Mouse (Mus musculus): ENCODE measurements around the gene Gm40193.

DNA sequence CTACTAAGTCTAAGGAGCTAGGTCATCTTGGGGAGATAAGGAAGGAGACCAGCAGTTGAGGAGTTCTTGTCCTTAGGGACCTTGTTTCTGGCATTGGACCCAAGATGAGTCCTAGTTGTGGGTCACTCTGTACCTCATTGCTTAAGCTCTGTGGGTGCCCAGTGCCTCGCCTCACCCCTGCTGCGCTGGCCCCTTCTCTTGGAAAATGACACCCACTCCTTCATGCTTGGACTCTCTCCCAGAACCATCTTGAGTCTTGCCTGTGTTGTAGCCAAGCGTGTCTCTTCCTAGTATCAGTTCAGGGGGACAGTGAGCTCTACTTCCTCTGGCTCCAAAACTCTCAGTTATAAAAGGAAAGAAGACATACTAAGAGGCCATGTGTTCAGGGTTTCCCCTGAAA, 43.6 kb downstream of the Gm40193 start:
- no peak for TF ChIP-seq CTCF (IDR thresholded peaks at IDR 0.05)
- no peak for TF ChIP-seq EP300 (IDR thresholded peaks at IDR 0.05)

Data from lung, postnatal 0 days (tissue).